Mouse (Mus musculus) embryo, embryonic 9.5 days (tissue): ENCODE results near the gene Hsph1.

Experiments used
- DNase-seq: peaks from one replicate; pipeline ENCODE4 v3.0.0-alpha.2; 2017; ENCODE audit errors: extremely low spot score

Gene Hsph1

GRCm38 (mm10) chr5:149588814-149589534, 47.2 kb downstream of the Hsph1 start:
- no peak for DNase-seq

GRCm38 (mm10) chr5:149587327-149587895, 48.8 kb downstream of the Hsph1 start:
- DNase-seq, result no peak

- DNase-seq, result no peak
These were observed 50.3 kb downstream of the Hsph1 start for GRCm38 (mm10) chr5:149585910-149586309.

- no peak for DNase-seq
These were observed 50.9 kb downstream of the Hsph1 start for GRCm38 (mm10) chr5:149585231-149585630.

GRCm38 (mm10) chr5:149584154-149584655, 52.0 kb downstream of the Hsph1 start:
- DNase-seq, result no peak

- DNase-seq, result no peak
These were observed 52.7 kb downstream of the Hsph1 start for GRCm38 (mm10) chr5:149583507-149583906.

- DNase-seq, result no peak
These were observed 53.4 kb downstream of the Hsph1 start for GRCm38 (mm10) chr5:149582642-149583262.

- no peak for DNase-seq
These were observed 58.7 kb downstream of the Hsph1 start for GRCm38 (mm10) chr5:149577449-149577848.

- no peak for DNase-seq
These were observed 59.2 kb downstream of the Hsph1 start for GRCm38 (mm10) chr5:149576977-149577376.

- DNase-seq, result no peak
These were observed 67.2 kb downstream of the Hsph1 start for GRCm38 (mm10) chr5:149568993-149569392.

- no peak for DNase-seq
These were observed 69.2 kb downstream of the Hsph1 start for GRCm38 (mm10) chr5:149566957-149567356.

GRCm38 (mm10) chr5:149566026-149566425, 70.2 kb downstream of the Hsph1 start:
- DNase-seq, result no peak
